Mouse (Mus musculus) kidney, embryonic 15.5 days (tissue): ENCODE results near the gene Cfap157. TPM values are rescaled to one million over a fixed set of nuclear protein-coding genes. Genes with fewer than 3 reads are reported as not detected.

ENCODE experiments used
- ATAC-seq: fragments of 200-750 bp; cut with Nextera tagmentation; replicated peaks from 2 replicates; pipeline ENCODE4 v1.8.0; 2017; ENCODE audit warnings: moderate TSS enrichment; ENCODE audit not compliant: low FRiP score
- H3K27ac ChIP-seq: fragments of 300-500 bp; sonication (generic); 2 replicates; pipeline ENCODE4 v1.5.1; 2015; ENCODE audit warnings: mild to moderate bottlenecking, inconsistent platforms
- H3K27me3 ChIP-seq: fragments of 300-500 bp; sonication (generic); 2 replicates; pipeline ENCODE4 v1.6.1; 2015; ENCODE audit warnings: inconsistent platforms
- H3K36me3 ChIP-seq: fragments of 300-500 bp; sonication (generic); 2 replicates; pipeline ENCODE4 v1.6.1; 2015; ENCODE audit warnings: inconsistent platforms
- H3K4me1 ChIP-seq: fragments of 300-500 bp; sonication (generic); 2 replicates; pipeline ENCODE4 v1.6.1; 2015; ENCODE audit warnings: inconsistent platforms
- H3K4me2 ChIP-seq: fragments of 300-500 bp; sonication (generic); 2 replicates; pipeline ENCODE4 v1.6.1; 2015; ENCODE audit warnings: moderate library complexity, mild to moderate bottlenecking, inconsistent platforms
- H3K4me3 ChIP-seq: fragments of 300-500 bp; sonication (generic); replicated peaks from 2 replicates; pipeline ENCODE4 v1.5.1; 2015; ENCODE audit warnings: mild to moderate bottlenecking, inconsistent platforms
- H3K9ac ChIP-seq: fragments of 300-500 bp; sonication (generic); 2 replicates; pipeline ENCODE4 v1.6.1; 2015; ENCODE audit warnings: mild to moderate bottlenecking, inconsistent platforms
- H3K9me3 ChIP-seq: fragments of 300-500 bp; sonication (generic); replicated peaks from 2 replicates; pipeline ENCODE4 v1.6.1; 2016; ENCODE audit warnings: inconsistent platforms
- WGBS: fragments of 180-500 bp; shearing (Covaris S2); methylation state at CpG from one replicate; pipeline ENCODE4 v1.1.7; 2015; ENCODE audit warnings: mixed read lengths; 5-methylcytosine and 5-hydroxymethylcytosine counted together
- polyA plus RNA-seq: library from polyadenylated mRNA; unstranded; fragments of >200 nt; fragmentation: Nextera tagmentation; extraction: Ambion mirVana; gene quantifications from 2 replicates; pipeline ENCODE4 v1.2.1, GENCODE M21; 2015

The Cfap157 gene
- polyA plus RNA-seq, 1 experiment from 2014 or later, result 0.64 TPM

DNA sequence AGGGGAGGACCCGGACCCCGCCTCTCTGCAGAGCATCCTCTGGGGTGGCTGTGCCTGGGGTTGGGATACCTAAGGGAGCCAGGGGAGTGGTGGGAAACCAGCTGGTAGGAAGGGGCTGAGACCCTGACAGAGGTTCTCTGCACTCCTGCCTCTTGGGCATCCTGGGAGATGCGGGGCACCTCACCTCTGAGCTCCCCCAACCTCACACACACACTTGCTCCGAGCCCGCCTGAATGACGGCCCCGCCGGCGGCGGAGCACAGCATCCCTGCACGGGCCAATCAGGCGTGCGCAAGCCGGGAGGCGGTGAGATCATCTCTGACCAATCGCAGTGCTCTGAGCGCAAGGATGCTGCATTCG is 42.1 kb downstream of the Cfap157 start:
- Histone ChIP-seq H3K4me3 (peak overlapping the region; percentile 51), H3K27me3 (peaks cover 37% of the 10 kb centered on the region), H3K9me3 (no peaks in the 10 kb centered on the region), H3K4me1 (peaks cover 17% of the 10 kb centered on the region), H3K9ac (no peak overlapping the region), H3K27ac (no peak overlapping the region; the same call in 1 of the 2 replicates), H3K36me3 (peaks cover 25% of the 10 kb centered on the region), H3K4me2 (peak overlapping the region; percentile 92)
- WGBS, result 12% methylated on average over 18 of the region's 18 CpGs
- ATAC-seq, result peak; percentile 46; the same call in 1 of the 2 replicates

DNA sequence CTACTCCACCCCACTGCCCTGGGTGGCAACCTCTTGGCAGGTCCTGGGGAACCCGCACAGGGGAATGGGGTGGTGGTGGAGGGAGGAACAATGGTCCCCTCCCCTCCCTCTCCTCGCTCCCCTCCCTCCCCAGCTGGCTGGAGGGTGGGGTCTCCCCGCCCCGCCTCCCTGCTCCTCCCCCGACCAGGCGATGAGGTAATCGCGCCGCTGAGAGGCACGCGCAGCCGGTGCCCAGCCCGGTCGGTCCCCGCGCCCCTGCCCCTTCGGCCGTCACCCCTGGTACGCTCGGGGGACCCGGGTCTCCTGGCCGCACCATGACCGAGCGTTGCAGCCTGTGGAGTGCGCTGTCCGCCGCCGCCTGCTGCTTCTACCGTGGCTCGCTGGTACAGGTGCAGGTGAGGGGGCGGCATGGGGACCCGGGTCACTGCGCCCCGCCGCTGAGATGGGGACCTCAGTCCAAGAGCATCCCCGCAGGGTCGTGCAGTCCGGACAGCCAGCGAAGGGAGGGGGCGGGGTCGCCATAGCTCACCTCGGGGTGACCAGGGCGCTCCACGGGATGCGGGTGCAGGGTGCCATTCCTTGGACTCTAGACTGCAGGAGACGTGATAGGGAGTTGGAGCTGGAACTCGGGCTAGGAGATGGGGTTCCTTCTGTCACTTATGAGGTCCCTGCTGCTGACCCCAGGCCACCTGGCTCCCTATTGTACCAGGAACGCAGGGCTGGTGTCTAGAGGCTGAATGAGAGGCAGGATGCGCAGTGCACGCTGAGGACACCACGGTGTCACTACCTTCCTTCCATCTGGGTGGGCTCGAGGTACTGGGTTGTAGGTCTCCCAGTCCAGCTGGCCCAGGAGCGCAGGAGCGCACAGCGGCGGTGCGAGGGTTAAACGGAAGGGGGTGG is 42.7 kb downstream of the Cfap157 start:
- Histone ChIP-seq H3K27ac (no peak overlapping the region; the same call in 1 of the 2 replicates), H3K9me3 (no peaks in the 10 kb centered on the region), H3K9ac (peak overlapping the region; percentile 30; the same call in 1 of the 2 replicates), H3K4me2 (peak overlapping the region; percentile 92), H3K4me1 (peaks cover 17% of the 10 kb centered on the region), H3K36me3 (peaks cover 19% of the 10 kb centered on the region), H3K4me3 (peak overlapping the region; percentile 51), H3K27me3 (peaks cover 37% of the 10 kb centered on the region)
- ATAC-seq, result peak; percentile 40; the same call in 1 of the 2 replicates
- WGBS, result 4% methylated on average over 56 of the region's 58 CpGs

DNA sequence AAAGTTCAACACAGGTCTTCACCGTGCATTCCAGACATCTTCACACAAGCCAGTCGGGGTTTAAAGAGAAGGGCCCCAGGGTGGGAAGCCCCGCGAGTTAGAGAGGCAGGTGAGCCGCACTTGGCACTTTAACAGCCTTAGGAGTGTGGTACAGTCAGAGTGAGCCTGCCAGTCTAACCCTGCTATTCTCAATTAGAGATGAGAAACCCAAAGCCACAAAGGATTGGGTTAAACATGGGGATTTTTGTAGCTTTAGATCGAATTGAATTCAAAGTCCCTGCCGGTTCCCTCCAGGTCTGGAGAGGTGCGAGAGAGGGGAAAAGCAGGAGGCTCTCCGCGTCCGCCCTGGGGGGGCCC is 43.3 kb downstream of the Cfap157 start, which contains the start of gene 6330409D20Rik:
TSS of gene 6330409D20Rik (minus strand) at position 101 of the 357 bp plus-strand sequence.
- Histone ChIP-seq H3K27ac (no peak within 1 kb of the TSS), H3K36me3 (peaks cover 12% of the 10 kb centered on the region), H3K27me3 (peaks cover 37% of the 10 kb centered on the region), H3K4me3 (peak within 1 kb of the TSS; percentile 51), H3K9me3 (no peaks in the 10 kb centered on the region), H3K9ac (peak within 1 kb of the TSS; percentile 30; the same call in 1 of the 2 replicates), H3K4me1 (peaks cover 21% of the 10 kb centered on the region), H3K4me2 (peak within 1 kb of the TSS; percentile 92)
- ATAC-seq, result no peak
- 7% methylated on average over 11 of the region's 11 CpGs for WGBS

DNA sequence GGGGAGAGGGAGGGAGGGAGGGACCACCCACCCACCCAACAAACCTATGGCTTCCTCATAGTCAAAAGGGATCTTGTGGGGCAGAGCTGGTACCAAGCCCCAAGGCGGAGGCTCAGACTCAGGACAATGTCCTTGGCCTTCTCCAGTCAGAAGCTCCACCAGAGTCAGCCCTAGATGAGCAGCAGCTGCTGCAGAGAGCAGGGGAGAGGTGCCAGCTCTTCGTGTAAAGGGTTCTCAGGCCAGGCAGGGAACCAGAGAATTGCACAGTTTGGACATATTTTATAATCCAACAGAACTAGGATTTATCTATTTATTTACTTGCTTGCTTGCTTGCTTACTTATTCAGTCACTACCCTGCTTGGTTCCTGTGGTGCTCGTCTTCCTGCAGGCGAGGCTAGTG is 44.9 kb downstream of the Cfap157 start:
- no peak overlapping the region for H3K27ac ChIP-seq
- peaks cover 37% of the 10 kb centered on the region for H3K27me3 ChIP-seq
- no peak overlapping the region for H3K9ac ChIP-seq
- no peaks in the 10 kb centered on the region for H3K9me3 ChIP-seq
- H3K36me3 ChIP-seq, result no peaks in the 10 kb centered on the region
- whole genome bisulfite sequencing, result 73% methylated on average over 4 of the region's 4 CpGs
- H3K4me2 ChIP-seq, result no peak overlapping the region
- peaks cover 37% of the 10 kb centered on the region for H3K4me1 ChIP-seq
- ATAC-seq, result no peak
- H3K4me3 ChIP-seq, result no peak overlapping the region

DNA sequence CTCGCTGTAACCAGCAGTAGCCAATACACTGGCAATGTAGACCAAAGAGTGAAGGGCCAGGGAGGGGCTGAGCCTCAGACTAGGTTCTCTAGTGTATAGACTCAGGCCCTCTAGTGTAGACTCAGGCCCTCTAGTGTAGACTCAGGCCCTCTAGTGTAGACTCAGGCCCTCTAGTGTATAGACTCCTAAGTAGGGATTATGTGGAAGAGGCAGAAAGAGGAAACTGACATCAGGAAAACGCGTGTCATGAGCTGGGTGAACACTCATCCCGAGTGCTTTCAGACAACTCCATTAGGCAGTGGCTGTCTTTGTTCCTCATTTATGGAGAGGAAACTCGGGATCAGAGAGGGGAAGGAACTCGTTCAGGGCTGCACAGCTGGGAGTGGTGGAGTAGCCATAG is 47.2 kb downstream of the Cfap157 start:
- Histone ChIP-seq H3K9me3 (no peaks in the 10 kb centered on the region), H3K9ac (no peak overlapping the region), H3K36me3 (no peaks in the 10 kb centered on the region), H3K4me1 (peaks cover 46% of the 10 kb centered on the region), H3K4me3 (no peak overlapping the region), H3K27ac (no peak overlapping the region), H3K4me2 (no peak overlapping the region), H3K27me3 (peaks cover 25% of the 10 kb centered on the region)
- no peak for ATAC-seq
- 66% methylated on average over 6 of the region's 6 CpGs for WGBS

DNA sequence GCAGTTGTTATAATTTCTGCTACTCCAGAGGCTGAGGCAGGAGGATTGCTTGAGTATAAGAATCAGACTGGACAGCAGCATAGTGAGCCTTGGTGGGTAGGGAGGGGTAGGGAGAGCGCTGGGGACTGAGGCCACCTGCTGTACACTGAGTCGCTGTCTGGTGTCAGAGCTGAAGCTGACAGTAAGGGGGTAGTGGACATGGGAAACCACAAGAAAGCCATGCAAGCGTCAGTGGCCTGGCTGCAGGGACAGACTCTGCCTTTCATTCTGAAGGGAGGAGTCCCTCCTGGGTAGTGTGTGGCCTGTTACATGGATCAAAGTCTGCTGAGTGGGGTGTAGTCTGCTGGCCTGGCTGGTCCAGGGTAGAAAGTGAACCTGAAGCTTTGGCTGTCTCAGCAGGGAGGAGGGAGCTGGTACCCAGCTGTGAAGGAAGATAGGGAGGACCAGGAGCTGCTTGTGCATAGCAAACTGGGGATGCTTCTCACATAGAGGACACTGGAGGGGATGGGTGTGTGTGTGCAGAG is 47.9 kb downstream of the Cfap157 start:
- Histone ChIP-seq H3K4me3 (no peak overlapping the region), H3K4me2 (no peak overlapping the region), H3K36me3 (no peaks in the 10 kb centered on the region), H3K27ac (no peak overlapping the region), H3K9me3 (no peaks in the 10 kb centered on the region), H3K9ac (no peak overlapping the region), H3K4me1 (peaks cover 46% of the 10 kb centered on the region), H3K27me3 (peaks cover 18% of the 10 kb centered on the region)
- no peak for ATAC-seq
- 59% methylated on average over 3 of the region's 3 CpGs for WGBS

DNA sequence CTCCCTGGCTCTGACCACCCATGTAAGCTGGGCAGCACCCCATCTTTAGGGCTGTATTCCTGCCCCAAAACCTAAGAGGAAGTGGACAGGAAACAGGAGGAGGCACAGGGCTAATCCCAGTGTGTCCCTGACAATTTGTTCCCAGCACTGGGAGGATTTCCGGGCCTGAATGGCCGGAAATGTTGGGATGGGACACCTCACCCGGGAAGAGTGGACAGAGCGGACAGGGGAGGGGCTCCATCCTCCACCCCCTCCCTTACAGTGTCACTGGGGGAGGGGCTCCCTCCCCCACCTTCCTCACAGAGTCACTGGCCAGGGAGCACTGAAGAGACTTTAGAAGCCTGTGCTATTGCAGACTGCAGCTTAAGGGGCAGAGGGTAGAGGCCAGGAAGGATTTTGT is 49.3 kb downstream of the Cfap157 start:
- H3K4me2 ChIP-seq, result peak overlapping the region; percentile 13
- no peak overlapping the region for H3K9ac ChIP-seq
- WGBS, result 42% methylated on average over 4 of the region's 4 CpGs
- peaks cover 52% of the 10 kb centered on the region for H3K4me1 ChIP-seq
- H3K4me3 ChIP-seq, result no peak overlapping the region; the same call in 1 of the 2 replicates
- no peaks in the 10 kb centered on the region for H3K36me3 ChIP-seq
- no peaks in the 10 kb centered on the region for H3K9me3 ChIP-seq
- ATAC-seq, result 0 out of 2 replicates have a peak, but pooled peaks have one; percentile 13
- peaks cover 4% of the 10 kb centered on the region for H3K27me3 ChIP-seq
- H3K27ac ChIP-seq, result peak overlapping the region; percentile 78

DNA sequence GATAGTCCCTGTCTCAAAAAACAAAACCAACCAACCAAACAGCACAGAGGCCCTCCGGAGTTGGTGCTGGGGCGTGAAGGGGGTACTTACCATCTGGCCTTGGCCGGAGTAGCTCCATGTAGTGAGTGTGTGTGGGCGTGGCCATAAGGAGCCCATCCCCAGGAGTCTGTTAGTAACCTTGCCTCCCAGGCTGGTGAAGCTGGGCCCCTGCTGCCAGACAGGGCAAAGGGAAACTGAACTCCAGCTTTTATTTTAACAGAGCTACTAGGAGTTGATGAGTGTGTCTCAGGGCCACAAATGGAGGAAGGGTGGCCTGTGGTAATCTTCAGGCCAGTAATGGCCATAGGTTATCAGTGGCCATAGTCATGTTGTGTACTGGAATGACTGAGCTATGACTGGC is 49.7 kb downstream of the Cfap157 start:
- WGBS, result 37% methylated on average over 4 of the region's 4 CpGs
- H3K27ac ChIP-seq, result peak overlapping the region; percentile 78
- peaks cover 56% of the 10 kb centered on the region for H3K4me1 ChIP-seq
- ATAC-seq, result peak; percentile 55; the same call in 1 of the 2 replicates
- H3K27me3 ChIP-seq, result no peaks in the 10 kb centered on the region; the same call in 1 of the 2 replicates
- no peaks in the 10 kb centered on the region for H3K9me3 ChIP-seq
- H3K4me3 ChIP-seq, result no peak overlapping the region; the same call in 1 of the 2 replicates
- H3K36me3 ChIP-seq, result no peaks in the 10 kb centered on the region
- no peak overlapping the region for H3K9ac ChIP-seq
- peak overlapping the region; percentile 13 for H3K4me2 ChIP-seq

DNA sequence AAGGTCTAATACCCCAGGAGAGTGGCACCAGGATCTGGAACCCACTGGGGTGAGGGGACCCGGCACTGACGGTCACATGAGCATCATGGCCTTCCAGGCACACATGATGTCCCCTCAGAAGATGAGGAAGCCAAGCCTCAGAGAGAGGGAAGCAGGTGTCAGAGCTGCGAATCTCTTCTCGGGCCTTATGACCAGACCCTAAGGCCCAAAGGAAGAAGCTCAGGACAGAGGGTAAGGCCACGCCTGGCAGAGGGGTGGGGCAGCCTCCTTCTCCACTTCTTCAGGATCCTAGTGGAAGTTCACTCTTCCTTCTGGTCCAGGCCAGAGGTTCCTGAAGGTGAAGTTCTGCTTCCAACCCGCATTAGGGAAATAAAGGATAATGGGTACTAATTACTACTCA is 51.5 kb downstream of the Cfap157 start:
- no peaks in the 10 kb centered on the region for H3K9me3 ChIP-seq
- H3K36me3 ChIP-seq, result no peaks in the 10 kb centered on the region
- 71% methylated on average over 6 of the region's 6 CpGs for WGBS
- H3K27ac ChIP-seq, result no peak overlapping the region
- H3K27me3 ChIP-seq, result no peaks in the 10 kb centered on the region
- H3K4me2 ChIP-seq, result no peak overlapping the region
- no peak for ATAC-seq
- H3K4me1 ChIP-seq, result peaks cover 69% of the 10 kb centered on the region
- H3K9ac ChIP-seq, result no peak overlapping the region
- no peak overlapping the region for H3K4me3 ChIP-seq

DNA sequence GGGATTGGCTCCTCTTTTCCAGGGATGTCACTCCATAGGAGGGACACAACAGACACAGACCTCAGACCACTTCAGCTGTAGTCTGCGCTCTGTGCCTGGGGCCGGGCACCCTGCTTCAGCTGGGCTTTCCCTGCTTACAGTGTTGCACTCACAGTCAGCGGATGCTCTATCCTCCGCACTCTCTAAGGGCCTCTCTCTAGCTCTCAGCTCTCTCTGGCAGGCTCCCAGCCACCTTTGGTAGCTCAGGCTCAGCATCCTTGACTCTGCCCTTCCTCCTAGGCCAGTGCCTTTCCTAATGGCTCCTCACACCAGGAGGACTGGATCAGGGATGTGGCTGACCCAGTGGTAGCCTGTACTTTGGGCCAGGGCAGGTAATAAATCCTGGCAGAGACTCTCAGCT is 52.3 kb downstream of the Cfap157 start:
- H3K9ac ChIP-seq, result no peak overlapping the region
- H3K4me1 ChIP-seq, result peaks cover 75% of the 10 kb centered on the region
- H3K4me3 ChIP-seq, result no peak overlapping the region
- no peaks in the 10 kb centered on the region for H3K27me3 ChIP-seq
- no peaks in the 10 kb centered on the region for H3K36me3 ChIP-seq
- ATAC-seq, result no peak
- peak overlapping the region; percentile 22 for H3K4me2 ChIP-seq
- 66% methylated on average over 4 of the region's 4 CpGs for WGBS
- peak overlapping the region; percentile 76 for H3K27ac ChIP-seq
- H3K9me3 ChIP-seq, result no peaks in the 10 kb centered on the region

DNA sequence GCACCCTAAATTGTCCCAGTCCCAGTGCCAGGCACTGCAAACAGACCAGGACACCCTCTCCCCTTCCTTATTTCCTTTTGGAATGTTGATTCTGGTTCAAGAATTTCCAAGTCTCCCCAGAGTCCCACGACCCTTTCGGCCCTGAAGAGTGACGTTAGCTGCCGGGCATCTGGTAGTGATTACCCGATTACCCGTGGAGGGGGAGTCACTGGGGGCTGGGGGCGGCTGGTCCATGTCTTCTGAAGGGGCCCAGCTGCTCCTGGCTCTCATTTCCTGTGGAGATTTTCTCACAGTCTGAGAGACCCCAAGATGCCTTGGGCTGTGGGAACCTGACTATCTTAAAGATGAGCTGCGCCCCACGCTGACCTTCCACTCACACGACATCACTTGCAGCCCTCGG is 53.4 kb downstream of the Cfap157 start:
- H3K4me2 ChIP-seq, result peak overlapping the region; percentile 48
- no peak for ATAC-seq
- no peak overlapping the region for H3K9ac ChIP-seq
- no peaks in the 10 kb centered on the region for H3K36me3 ChIP-seq
- 18% methylated on average over 11 of the region's 11 CpGs for WGBS
- peak overlapping the region; percentile 38 for H3K4me3 ChIP-seq
- H3K4me1 ChIP-seq, result peaks cover 71% of the 10 kb centered on the region
- H3K27ac ChIP-seq, result peak overlapping the region; percentile 76
- no peaks in the 10 kb centered on the region for H3K27me3 ChIP-seq
- no peaks in the 10 kb centered on the region for H3K9me3 ChIP-seq

DNA sequence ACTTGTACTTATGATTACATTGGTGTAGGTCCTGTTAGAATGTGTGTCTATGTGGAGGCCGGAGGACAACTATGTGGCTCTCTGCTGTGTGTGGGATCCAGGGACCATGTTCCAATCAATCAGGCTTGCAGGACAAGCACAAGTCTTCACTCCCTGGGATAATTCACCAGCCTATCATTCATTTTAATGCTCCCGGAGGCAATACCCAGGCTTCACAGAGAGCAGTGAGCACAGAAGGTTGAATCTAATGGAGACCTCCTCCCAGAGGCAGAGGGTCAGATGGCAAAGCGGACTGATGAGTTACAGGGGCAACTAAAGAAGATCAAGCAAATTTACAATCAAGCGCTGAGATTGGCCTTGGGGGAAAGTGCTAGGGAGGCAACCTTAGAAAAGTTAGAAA is 54.7 kb downstream of the Cfap157 start:
- Histone ChIP-seq H3K9me3 (no peaks in the 10 kb centered on the region), H3K27me3 (no peaks in the 10 kb centered on the region), H3K4me1 (peaks cover 62% of the 10 kb centered on the region), H3K9ac (no peak overlapping the region), H3K4me3 (peak overlapping the region; percentile 38), H3K27ac (peak overlapping the region; percentile 76), H3K36me3 (no peaks in the 10 kb centered on the region), H3K4me2 (peak overlapping the region; percentile 48)
- 28% methylated on average over 4 of the region's 4 CpGs for WGBS
- ATAC-seq, result no peak
